Comparison of ENCODE assay signal across 23 mouse cellular contexts in the genomic region with DNA sequence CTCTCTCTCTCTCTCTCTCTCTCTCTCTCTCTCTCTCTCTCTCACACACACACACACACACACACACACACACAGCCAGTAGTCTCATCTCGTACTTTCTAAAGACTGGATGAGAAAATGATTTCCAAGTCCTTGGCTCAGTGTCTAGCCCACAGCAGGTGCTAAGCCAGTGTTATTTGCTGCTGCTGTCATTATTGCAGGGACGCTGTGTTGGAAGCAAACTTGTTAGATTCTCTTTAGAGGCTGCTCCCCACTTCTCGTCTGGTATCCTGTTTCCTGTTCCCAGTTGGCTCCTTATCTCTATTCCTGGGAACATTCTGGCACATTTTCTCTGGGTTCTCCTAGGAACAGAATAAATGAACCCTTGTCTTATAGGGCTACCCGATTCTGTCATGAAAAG.
DNase-seq lines count a peak whose midpoint lies in the region; ATAC-seq lines count a peak whose summit lies in the region.
"Had no signal": no experiment of that assay in that cellular context is flagged by ENCODE, and none has a peak within 500 bp of the region (broad histone marks: within the 10 kb centered on the region; RNA-seq: fewer than 3 reads in every experiment).

No protein-coding gene starts in this region.

- no peak overlapping the region for H3K4me3 ChIP-seq in forebrain, embryonic 15.5 days
- no peak overlapping the region for H3K4me3 ChIP-seq in forebrain, embryonic 11.5 days (ENCODE audit: low read depth, low read length)
- H3K4me3 ChIP-seq: limb, embryonic 12.5 days; liver, embryonic 12.5 days had no signal

- no peak for DNase-seq in forebrain, embryonic 11.5 days (ENCODE audit: low spot score)
- peak; percentile 9 to 15 for DNase-seq in layer of hippocampus, adult 18-20 months (ENCODE audit: low spot score in 2 of 2)
- no peak for DNase-seq in layer of hippocampus, postnatal 25 days (ENCODE audit: extremely low spot score in 1 of 2, low spot score in 1 of 2)
- DNase-seq in brain, adult 2 months (ENCODE audit: low read depth, low spot score) = peak; percentile 59
- peak; percentile 5 for DNase-seq in layer of hippocampus, adult 9-10 months (ENCODE audit: low spot score)
- no peak for DNase-seq in gastrocnemius, adult 18-20 months (ENCODE audit: low spot score)
- DNase-seq: adrenal gland, postnatal 10 days; cerebellum, adult 11 months; cerebellum, postnatal 25 days; embryo, embryonic 11 days; gastrocnemius, postnatal 25 days; kidney, adult 2 months; kidney, postnatal 10 days; lung, adult 2 months; lung, postnatal 36 days; thymus, postnatal 25 days had no signal

- WGBS in forebrain, embryonic 15.5 days = 20% methylated on average over 4 of the region's 4 CpGs
- 58% methylated on average over 4 of the region's 4 CpGs for WGBS in forebrain, embryonic 11.5 days

- no peaks in the 10 kb centered on the region for H3K9me3 ChIP-seq in forebrain, embryonic 15.5 days
- H3K9me3 ChIP-seq in forebrain, embryonic 11.5 days (ENCODE audit: control insufficient read depth, low read length) = no peaks in the 10 kb centered on the region
- H3K9me3 ChIP-seq: limb, embryonic 12.5 days; liver, embryonic 12.5 days had no signal

- ATAC-seq in forebrain, embryonic 15.5 days (replicated peaks) = peak; percentile 63
- ATAC-seq in forebrain, embryonic 11.5 days (replicated peaks; ENCODE audit: low FRiP score) = no peak
- ATAC-seq: activated CD4-positive, CD25-positive, alpha-beta regulatory T cell, adult 4 months; inflammation-experienced regulatory T-cells, adult 6 months; liver, embryonic 12.5 days; midbrain, embryonic 16.5 days had no signal

- H3K36me3 ChIP-seq in forebrain, embryonic 15.5 days = no peaks in the 10 kb centered on the region
- H3K36me3 ChIP-seq in forebrain, embryonic 11.5 days (ENCODE audit: control insufficient read depth, insufficient read depth, low read length) = no peaks in the 10 kb centered on the region
- H3K36me3 ChIP-seq: G1E; limb, embryonic 12.5 days; liver, embryonic 12.5 days had no signal

- H3K4me2 ChIP-seq in forebrain, embryonic 15.5 days (replicated peaks) = no peak overlapping the region
- no peak overlapping the region for H3K4me2 ChIP-seq in forebrain, embryonic 11.5 days (ENCODE audit: low read depth, low read length, severe bottlenecking)
- H3K4me2 ChIP-seq: limb, embryonic 12.5 days; liver, embryonic 12.5 days had no signal

- H3K9ac ChIP-seq in forebrain, embryonic 15.5 days (replicated peaks) = no peak overlapping the region
- no peak overlapping the region for H3K9ac ChIP-seq in forebrain, embryonic 11.5 days (ENCODE audit: low read length)
- H3K9ac ChIP-seq: limb, embryonic 12.5 days; liver, embryonic 12.5 days had no signal

- peaks cover 24% of the 10 kb centered on the region; the same call in 1 of the 2 replicates for H3K4me1 ChIP-seq in forebrain, embryonic 15.5 days
- H3K4me1 ChIP-seq in forebrain, embryonic 11.5 days (replicated peaks; ENCODE audit: control insufficient read depth, insufficient read depth, low read length) = no peaks in the 10 kb centered on the region
- H3K4me1 ChIP-seq: limb, embryonic 12.5 days; liver, embryonic 12.5 days had no signal

- no peaks in the 10 kb centered on the region for H3K27me3 ChIP-seq in forebrain, embryonic 15.5 days
- no peaks in the 10 kb centered on the region for H3K27me3 ChIP-seq in forebrain, embryonic 11.5 days (ENCODE audit: control insufficient read depth, insufficient read depth, low read length)
- H3K27me3 ChIP-seq: limb, embryonic 12.5 days; liver, embryonic 12.5 days had no signal

- no peak overlapping the region for H3K27ac ChIP-seq in forebrain, embryonic 15.5 days (replicated peaks)
- no peak overlapping the region for H3K27ac ChIP-seq in forebrain, embryonic 11.5 days (ENCODE audit: low read depth, low read length)
- H3K27ac ChIP-seq: limb, embryonic 12.5 days; liver, embryonic 12.5 days had no signal

Comparison
In these comparisons a context has a peak if more than half of its experiments do, and no peak if none do; other contexts are left out.
1. DNase-seq: peak in layer of hippocampus, adult 18-20 months (2 of 2), brain, adult 2 months (single experiment) and layer of hippocampus, adult 9-10 months (single experiment); none in forebrain, embryonic 11.5 days (single experiment), layer of hippocampus, postnatal 25 days (0 of 2) and gastrocnemius, adult 18-20 months (single experiment).